Mouse (Mus musculus) testis, adult 2 months (tissue): ENCODE data around the gene Tars2.

Experiments
- CTCF ChIP-seq: fragments of 200-500 bp; IDR thresholded peaks from 2 replicates; pipeline ENCODE4 v1.5.1; 2012; ENCODE audit warnings: low read depth, mild to moderate bottlenecking, inconsistent platforms, low read length, moderate library complexity; ENCODE audit not compliant: control insufficient read depth, insufficient read depth, insufficient replicate concordance
- POLR2A ChIP-seq: fragments of 200-500 bp; IDR thresholded peaks from 2 replicates; pipeline ENCODE4 v1.6.1; 2012; ENCODE audit warnings: low read depth, mild to moderate bottlenecking, inconsistent platforms, low read length, moderate library complexity; ENCODE audit not compliant: control insufficient read depth

DNA sequence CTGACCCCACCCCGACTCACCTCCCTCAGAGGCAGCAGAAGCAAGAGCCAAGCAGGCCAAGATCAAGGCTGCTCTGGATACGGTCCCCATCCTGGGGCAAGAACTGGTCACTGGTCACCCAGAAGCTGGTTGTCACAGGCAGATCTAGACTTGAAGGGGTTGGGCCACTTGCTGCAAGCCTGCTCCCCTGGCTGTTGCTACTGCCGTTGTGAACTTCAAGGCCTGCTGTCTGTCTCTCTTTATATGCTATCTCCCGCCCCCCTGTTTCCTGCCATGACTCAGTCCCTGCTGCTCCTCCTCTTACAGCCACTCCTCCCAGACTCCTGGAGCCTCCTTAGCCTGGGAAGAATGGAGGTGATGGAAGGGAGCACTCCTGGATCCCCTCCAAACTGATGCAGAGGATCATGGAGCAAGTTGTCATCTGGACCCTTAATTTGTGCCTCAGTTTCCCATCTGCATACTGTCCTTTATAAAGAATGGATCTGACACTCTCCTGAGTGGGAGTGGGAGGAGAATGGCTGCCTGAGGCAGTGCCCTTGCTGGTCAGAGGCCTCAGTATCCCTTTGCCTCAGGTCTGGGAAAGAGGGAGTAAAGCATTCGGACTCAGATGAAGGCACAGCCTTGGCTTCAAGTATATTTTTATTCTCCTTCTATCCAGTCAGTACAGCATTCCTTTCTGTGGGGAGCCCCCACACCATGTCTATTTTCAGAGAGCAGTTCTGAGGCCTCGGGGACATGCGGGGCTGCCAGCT, 20.5 kb downstream of the Tars2 start, which contains the start of gene Ecm1:
- TF ChIP-seq POLR2A, result peak; percentile 44; the same call in 1 of the 2 replicates
- TF ChIP-seq CTCF, result no peak
